Mouse (Mus musculus) adrenal gland, adult (tissue): ENCODE data around the gene Col4a6.

Experiments
- DNase-seq, 2 experiments: peaks; one replicate each; pipeline ENCODE4 v3.0.0; 2022 to 2023; ENCODE audit warnings: low spot score in 1 of 2; ENCODE audit not compliant: inconsistent age in 2 of 2

The Col4a6 gene

DNA sequence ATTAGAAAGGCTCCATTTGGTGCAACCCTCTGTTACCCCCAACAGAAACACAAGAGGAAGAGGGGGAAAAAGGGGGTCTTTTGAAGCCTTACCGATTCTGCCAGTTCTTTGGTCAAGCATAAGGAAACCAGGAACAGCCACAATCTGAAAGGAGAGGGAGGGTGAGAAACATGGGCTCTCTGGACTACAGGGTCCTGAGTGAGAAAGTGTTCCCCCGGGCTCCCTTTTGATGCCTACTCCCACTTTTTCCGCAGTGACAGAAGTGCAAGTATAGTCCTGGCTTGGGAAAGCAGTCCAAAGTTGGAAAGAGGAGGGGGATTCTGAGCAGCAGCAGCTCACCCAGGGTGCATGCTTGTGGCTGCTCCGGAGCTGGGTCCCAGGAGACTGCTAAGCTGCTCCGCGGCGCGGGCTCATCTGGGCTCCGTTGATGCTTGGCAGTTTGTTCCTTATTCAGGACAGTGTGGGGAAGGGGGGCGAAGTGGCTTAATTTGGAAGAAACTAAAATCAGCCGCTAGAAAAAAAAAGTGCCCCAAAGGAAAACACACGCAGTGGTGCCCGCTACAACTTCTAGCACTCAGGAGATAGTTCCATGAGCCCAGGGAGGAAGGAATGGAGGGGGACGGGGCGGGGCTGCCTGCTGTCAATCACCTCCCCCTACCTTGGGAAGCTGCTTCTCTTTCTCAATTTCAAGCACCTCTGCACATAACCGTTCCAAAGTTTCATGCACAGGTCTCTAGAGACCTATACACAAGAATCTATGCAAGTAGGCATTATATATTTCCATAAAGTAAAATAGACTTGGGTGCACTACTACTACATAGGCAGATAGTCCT lies at the start of gene Col4a6:
Col4a6 (minus strand) TSS at position 607 of the 833 bp plus-strand sequence.
- DNase-seq: peak; percentile 2 to 23

DNA sequence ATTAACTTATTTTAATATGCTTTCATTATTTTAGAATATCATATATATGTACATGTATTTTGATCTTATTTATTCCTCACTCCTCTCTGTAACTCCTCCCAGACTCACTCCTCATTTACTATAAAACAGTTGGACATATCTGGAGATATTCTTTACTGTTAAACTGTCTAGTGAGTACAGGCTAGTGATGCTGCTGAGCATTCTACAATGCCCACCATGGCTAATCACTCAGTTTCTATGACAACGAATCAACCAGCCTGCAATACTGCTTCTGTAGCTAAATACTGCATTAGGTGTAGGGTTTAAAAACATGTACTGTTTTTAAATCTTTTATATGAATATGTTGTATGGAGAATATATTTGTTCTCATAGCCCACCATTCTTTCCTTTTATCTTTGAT lies 29.2 kb upstream of the Col4a6 start:
- no peak for DNase-seq

DNA sequence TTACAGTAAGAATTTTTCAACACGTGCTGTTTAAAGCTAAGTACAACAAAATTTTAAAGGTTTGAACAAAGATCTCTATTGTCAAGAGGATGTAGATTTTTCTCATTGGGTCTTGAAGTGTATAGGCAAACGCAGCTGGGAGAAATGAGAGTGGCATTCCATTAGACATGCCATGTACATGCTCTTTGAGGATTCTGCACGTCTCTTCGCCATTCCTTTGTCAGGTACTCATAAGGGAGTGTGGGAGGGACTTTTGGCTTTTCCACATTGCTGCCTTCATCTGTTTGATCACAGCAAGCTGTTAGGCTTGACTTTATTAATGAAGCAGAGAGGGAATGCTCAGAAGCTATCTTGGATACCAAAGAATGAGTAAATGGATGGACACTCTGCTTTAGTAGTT lies 20.7 kb upstream of the Col4a6 start:
- DNase-seq: no peak

DNA sequence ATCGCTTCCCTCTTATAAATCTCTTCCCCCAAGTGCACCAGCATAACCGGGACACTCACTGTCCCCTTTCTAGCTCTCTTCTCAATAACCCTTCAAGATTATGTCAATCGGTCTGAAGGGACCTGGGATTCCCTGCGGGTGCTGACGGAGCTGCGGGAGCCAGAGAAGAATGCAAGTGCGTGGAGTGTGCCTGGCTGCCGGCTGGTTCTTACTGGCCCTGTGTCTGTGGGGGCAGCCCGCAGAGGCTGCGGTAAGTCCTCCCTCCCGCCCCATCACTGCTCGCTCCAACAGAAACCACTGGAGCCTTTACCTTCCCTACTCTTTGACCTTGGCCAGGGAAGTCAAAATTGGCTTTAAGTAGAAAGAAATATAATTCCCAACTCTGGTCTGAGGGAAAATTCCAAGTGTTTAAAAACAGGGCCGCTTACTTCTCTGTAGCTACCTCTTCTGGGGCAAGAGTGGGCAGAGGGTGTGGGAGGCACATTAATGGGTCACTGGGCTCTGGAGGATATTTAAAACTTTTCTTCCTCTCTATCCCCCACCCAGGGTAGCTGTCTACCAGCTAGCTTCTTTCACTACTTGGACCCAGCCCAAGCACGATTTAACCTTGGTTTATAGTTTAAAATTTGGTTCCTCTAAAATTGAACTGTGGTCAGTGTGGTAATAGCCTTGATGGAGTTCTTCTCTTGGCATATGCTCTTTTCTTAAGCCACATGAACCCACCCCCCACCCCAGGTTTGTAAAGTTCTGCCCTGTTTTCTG lies 1.9 kb upstream of the Col4a6 start:
- peak; percentile 9 to 61 for DNase-seq

- peak; percentile 53 to 87 for DNase-seq
Observed at GRCm38 (mm10) chrX:141475110-141475509, 1.2 kb upstream of the Col4a6 start, which contains the start of gene Col4a5. Gene Col4a5 (plus strand): TSS chrX:141475385.

- no peak for DNase-seq
Observed at GRCm38 (mm10) chrX:141447936-141448335, 25.9 kb downstream of the Col4a6 start.

DNA sequence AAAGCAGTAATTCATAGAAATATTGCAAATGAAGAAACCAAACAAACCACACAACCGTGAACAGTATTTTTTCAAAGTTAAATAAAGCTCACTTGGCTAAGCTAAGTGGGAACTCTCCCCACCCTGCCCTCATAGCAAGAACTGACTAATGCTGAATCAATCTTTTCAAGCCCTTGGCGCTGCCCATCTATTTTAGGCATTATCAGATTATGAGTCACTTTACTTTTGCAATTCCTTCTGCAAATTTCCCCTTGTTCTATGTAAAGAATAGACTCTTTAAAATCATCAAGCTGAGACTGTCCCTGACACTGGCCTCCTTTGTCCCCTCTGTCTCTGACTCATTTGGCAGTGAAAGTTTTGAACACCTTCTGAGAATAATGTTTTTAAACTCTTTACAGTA lies 34.5 kb downstream of the Col4a6 start:
- peak; percentile 11 to 68 for DNase-seq

- no peak for DNase-seq
Observed at GRCm38 (mm10) chrX:141436780-141437179, 37.1 kb downstream of the Col4a6 start.

GRCm38 (mm10) chrX:141415318-141415717 lies 58.6 kb downstream of the Col4a6 start:
- no peak for DNase-seq

DNA sequence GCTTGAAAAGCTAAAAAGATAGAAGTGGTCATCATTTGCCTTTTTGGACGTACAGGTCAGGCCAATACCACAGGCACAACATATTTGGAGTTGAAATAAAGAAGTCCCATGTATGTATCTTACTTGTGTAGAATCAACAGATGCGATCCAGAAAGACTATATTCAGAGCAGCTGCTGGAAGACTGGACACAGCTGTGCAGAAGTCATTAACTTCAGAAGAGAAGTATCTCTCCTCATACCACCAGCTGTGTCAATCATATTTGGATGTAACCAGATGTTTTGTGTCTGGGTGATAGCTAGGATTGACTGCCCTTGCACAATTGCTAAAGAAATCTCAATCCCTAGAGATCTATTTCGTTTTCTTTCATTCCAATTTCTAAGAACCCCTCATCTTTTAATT lies 77.6 kb downstream of the Col4a6 start:
- DNase-seq: no peak

DNA sequence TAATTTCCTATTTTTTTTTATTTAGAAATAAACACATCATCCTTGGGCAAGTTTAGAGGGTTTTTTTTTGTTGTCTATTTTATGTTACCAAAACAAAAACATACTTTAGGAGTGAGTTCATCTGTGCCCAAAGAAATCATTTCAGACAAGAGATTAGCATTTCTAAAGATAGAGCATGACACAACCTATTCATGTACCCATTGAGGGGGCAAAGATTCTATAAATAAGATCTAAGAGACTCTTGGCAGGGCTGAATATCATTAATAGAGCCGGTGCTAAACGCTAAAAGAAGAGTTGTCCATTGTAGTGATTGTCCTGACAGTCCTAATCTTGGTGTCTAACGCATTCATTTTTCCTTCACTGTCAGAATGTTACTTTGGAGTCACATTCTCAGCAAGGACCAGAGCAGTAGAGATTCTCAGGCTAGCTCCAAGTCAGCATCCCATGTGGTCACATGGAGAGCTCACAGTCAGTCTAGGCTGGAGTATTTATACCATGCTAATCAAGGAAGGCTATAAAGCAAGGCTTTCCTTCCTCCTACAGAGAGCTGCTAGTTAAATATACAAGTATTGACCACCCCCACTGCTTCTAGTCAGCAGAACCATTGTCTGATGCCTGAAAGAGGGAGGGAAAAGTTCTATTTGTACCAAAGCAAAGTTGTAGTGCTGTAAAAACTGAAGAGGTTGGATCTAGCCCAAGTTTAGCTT lies 88.3 kb downstream of the Col4a6 start:
- no peak for DNase-seq

DNA sequence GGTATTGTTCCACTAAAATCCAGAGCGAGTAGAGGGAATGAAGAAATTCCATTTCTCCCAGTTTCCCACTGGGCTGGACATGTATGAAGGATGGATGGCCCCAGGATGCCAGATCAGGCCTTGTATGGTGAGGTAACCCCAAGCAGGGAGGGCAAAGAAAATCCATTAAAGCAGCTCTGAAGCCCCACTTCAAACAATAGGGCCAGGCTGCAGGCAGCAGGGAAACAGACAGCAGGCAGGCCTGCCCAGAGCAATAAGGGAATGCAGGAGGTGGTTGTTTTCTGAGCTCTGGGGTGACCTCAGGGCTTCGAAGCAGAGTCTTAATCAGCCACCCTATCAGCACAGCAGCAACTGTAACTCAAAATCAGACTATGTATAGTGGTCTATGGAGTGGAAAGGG lies 89.2 kb downstream of the Col4a6 start:
- DNase-seq: no peak

- peak in 1 of 2 experiments; percentile 31 for DNase-seq
Observed at GRCm38 (mm10) chrX:141370276-141370675, 103.6 kb downstream of the Col4a6 start.

- peak; percentile 37 to 68 for DNase-seq
Observed at GRCm38 (mm10) chrX:141363331-141363730, 110.5 kb downstream of the Col4a6 start.

DNA sequence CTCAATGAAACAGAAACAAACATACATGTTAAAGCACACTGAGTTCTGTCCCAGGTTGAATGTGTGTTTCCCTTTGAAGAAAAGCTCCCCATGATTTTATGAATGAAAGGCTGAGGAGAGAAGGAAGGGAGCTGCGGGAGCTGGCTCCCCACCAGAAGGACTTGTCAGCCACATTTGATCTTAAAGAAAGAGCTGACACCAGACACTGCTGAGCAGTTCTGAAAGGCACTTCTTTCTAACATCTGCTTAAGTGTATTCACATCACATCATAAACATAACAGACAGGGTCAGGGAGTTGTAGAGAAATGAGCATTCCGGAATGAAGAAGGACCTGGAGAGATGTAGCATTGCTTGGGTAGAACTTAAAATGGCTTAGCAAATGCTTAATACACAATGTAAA lies 132.5 kb downstream of the Col4a6 start:
- no peak for DNase-seq

- DNase-seq: no peak
Observed at GRCm38 (mm10) chrX:141328044-141328443, 145.8 kb downstream of the Col4a6 start.

- no peak for DNase-seq
Observed at GRCm38 (mm10) chrX:141324201-141324600, 149.7 kb downstream of the Col4a6 start.

- DNase-seq: no peak
Observed at GRCm38 (mm10) chrX:141316217-141316616, 157.7 kb downstream of the Col4a6 start.

DNA sequence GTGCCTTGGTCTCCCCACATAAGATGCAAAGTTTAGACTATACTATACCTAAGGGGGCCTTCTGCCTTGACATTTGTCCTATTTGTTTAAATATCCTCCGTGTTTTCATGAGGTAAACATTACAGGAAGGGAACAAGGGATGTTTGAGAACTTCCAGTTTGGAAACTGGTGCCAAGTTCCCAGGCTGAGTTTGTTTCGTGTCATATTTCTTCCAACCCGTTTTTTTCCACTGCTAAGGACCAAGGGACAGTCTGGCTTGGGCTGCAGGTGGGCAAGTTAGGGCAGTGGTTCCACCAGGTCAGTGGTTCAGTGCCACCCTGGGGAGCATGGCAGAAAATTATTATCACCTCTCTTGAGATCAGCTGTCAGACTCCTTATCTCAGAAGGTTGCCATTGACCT lies 158.1 kb downstream of the Col4a6 start:
- DNase-seq: no peak

GRCm38 (mm10) chrX:141292702-141293462 lies 181.0 kb downstream of the Col4a6 start:
- DNase-seq: no peak

DNA sequence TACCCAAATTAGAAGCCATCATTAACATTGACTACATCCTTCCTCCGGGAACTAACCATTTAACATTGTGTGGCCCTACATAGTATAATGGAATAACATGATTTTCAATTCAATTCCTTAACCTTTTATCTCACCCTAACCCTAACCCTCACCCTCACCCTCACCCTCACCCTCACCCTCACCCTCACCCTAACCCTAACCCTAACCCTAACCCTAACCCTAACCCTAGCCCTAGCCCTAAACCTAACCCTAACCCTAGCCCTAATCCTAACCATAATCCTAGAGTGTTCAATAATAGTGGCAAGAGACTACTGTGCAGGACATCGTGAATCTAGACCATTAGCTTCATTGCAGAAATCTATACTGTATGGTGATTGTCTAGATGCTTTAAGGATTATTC lies 197.5 kb downstream of the Col4a6 start:
- no peak for DNase-seq
